Mouse (Mus musculus): ENCODE results near the gene Olfr1222. TPM values are rescaled to one million over a fixed set of nuclear protein-coding genes. Genes with fewer than 3 reads are reported as not detected.

The Olfr1222 gene
- not detected in 2 replicates for polyA plus RNA-seq (2021; fragmentation: Nextera tagmentation)
- long read RNA-seq, experiment 1: 0 reads
- long read RNA-seq, experiment 2: 0 reads

GRCm38 (mm10) chr2:89132954-89133353 is at the start of gene Olfr1222:
TSS of gene Olfr1222 (minus strand) at chr2:89133054.

GRCm38 (mm10) chr2:89174569-89174968 is 41.7 kb upstream of the Olfr1222 start, which contains the start of gene Olfr1225:
TSS of gene Olfr1225 (minus strand) at chr2:89174669.

DNA sequence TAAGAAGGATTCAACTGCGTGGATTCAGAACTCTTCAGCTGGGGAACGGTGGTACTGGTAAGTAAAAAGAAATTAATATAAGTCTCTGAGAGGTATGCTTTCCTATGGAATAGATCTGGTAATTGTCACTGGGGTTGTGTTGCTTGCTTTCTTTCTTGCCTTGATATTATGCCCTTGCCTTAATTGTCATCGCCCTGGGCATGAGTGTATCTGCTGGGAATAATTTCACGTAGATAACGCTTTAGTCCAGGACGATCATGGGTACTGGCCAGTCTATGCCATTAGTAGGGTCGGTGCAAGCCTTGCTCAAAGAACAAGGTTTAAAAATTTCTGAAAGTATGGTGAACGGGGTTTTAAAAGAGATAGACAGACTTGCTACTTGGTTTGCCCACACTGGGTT is 31.1 kb upstream of the Olfr1222 start, which contains the start of gene Olfr1224-ps1:
Gene Olfr1224-ps1 (minus strand): TSS at position 101 of the 400 bp plus-strand sequence.

DNA sequence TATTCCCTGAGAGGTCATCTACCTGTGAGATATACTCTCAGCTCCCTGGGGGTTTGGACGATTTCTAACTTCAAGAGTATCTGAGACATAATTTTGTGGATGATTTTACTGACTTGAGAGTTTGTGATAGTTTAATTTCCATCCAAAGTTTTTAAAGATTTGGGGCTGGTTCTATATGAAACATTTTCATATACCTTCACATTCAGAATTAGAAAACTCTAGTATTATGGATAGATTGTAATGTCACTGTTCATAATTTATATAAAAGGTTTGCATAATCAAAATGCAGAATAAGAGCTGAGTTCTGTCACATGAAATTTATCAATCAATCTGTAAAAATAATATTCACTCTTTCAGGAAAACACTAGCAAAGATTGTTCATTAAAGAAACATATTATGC is 18.6 kb upstream of the Olfr1222 start, which contains the start of gene Olfr1223:
Gene Olfr1223 (minus strand): TSS at position 101 of the 400 bp plus-strand sequence.

DNA sequence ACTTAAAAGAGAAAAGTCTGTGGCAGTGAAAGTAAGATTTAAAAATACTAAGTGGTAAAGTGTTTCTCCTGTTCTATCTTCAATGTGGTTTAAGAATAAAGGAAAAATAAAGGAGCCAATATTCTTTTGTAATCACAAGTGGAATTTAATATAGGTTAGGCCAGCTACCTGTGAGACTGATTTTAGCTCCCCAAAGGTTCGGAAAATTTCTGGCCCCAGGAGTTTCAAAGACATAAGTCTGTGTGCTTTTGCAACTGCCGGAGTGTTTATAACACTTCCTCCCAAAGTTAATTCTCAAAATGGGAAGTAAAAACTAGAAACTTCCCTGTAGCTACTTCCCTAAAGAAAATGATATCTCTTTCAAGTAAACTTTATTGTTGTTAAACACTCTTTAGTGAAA is 15.7 kb downstream of the Olfr1222 start, which contains the start of gene Olfr1221:
Gene Olfr1221 (minus strand): TSS at position 101 of the 400 bp plus-strand sequence.

DNA sequence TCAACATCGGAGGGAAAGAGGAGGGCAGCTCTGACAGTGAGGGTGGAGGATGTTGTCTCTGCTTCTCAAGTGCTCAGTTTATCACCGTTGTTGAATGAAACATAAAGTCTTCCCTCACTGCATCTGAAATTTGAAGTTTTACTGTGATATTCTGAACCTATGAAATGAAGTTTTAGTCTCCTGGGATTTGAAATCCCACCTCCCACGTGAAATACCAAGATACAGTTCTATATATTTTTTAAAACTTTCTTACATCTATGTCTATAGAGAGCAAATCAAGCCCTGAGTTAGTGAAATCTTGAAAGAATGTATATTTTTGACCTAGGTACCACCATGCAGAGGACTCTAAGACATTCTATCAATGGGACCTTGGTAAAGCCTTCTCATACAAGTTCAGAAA is 26.1 kb downstream of the Olfr1222 start, which contains the start of gene Olfr1220:
Gene Olfr1220 (minus strand): TSS at position 101 of the 400 bp plus-strand sequence.

DNA sequence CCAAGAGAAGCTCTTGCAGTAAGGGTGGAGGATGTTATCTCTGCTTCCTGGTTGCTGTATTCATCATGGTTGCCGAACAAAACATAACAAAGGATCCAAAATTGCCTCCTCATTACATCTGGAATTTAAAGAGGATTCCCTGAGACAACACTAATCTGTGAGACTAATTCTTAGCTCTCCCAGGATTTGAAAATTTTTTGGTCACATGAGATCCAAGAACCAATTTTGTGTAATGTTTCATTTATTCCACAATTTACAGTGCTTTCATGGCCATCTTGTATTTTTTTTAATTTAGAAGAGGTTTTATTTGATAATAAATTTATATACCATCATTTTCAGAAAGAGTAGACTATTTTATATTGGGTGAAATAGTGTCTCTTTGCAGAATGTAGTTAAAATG is 49.4 kb downstream of the Olfr1222 start, which contains the start of gene Olfr1219:
Gene Olfr1219 (minus strand): TSS at position 101 of the 400 bp plus-strand sequence.

Other genes starting within 250 kb of the Olfr1222 start
- not detected in 2 replicates for gene Olfr1208, start 230.7 kb downstream of the Olfr1222 start, polyA plus RNA-seq (2021; fragmentation: Nextera tagmentation)
- gene Olfr1209, start 217.9 kb downstream of the Olfr1222 start, polyA plus RNA-seq (2021; fragmentation: Nextera tagmentation): not detected in 2 replicates
- not detected in 2 replicates for gene Olfr1211, start 194.9 kb downstream of the Olfr1222 start, polyA plus RNA-seq (2021; fragmentation: Nextera tagmentation)
- gene Olfr1212, start 179.1 kb downstream of the Olfr1222 start, polyA plus RNA-seq (2021; fragmentation: Nextera tagmentation): not detected in 2 replicates
- gene Gm13762, start 152.8 kb downstream of the Olfr1222 start, polyA plus RNA-seq (2021; fragmentation: Nextera tagmentation): not detected in 2 replicates
- not detected in 2 replicates for gene Olfr1214, start 140.4 kb downstream of the Olfr1222 start, polyA plus RNA-seq (2021; fragmentation: Nextera tagmentation)
- gene Olfr1215, start 126.1 kb downstream of the Olfr1222 start, polyA plus RNA-seq (2021; fragmentation: Nextera tagmentation): not detected in 2 replicates
- gene Olfr1216, start 114.7 kb downstream of the Olfr1222 start, polyA plus RNA-seq (2021; fragmentation: Nextera tagmentation): not detected in 2 replicates
- gene Olfr1217, start 101.0 kb downstream of the Olfr1222 start, polyA plus RNA-seq (2021; fragmentation: Nextera tagmentation): not detected in 2 replicates
- gene Olfr1218, start 71.9 kb downstream of the Olfr1222 start, polyA plus RNA-seq (2021; fragmentation: Nextera tagmentation): not detected in 2 replicates
- not detected in 2 replicates for gene Olfr1219, start 49.5 kb downstream of the Olfr1222 start, polyA plus RNA-seq (2021; fragmentation: Nextera tagmentation)
- not detected in 2 replicates for gene Olfr1220, start 26.2 kb downstream of the Olfr1222 start, polyA plus RNA-seq (2021; fragmentation: Nextera tagmentation)
- not detected in 2 replicates for gene Olfr1221, start 15.8 kb downstream of the Olfr1222 start, polyA plus RNA-seq (2021; fragmentation: Nextera tagmentation)
- not detected in 2 replicates for gene Olfr1223, start 18.5 kb upstream of the Olfr1222 start, polyA plus RNA-seq (2021; fragmentation: Nextera tagmentation)
- not detected in 2 replicates for gene Olfr1224-ps1, start 31.0 kb upstream of the Olfr1222 start, polyA plus RNA-seq (2021; fragmentation: Nextera tagmentation)
- gene Olfr1225, start 41.6 kb upstream of the Olfr1222 start, polyA plus RNA-seq (2021; fragmentation: Nextera tagmentation): not detected in 2 replicates
- not detected in 2 replicates for gene Olfr1226, start 67.0 kb upstream of the Olfr1222 start, polyA plus RNA-seq (2021; fragmentation: Nextera tagmentation)
- not detected in 2 replicates for gene Olfr1228, start 121.0 kb upstream of the Olfr1222 start, polyA plus RNA-seq (2021; fragmentation: Nextera tagmentation)
- not detected in 2 replicates for gene Olfr1229, start 155.0 kb upstream of the Olfr1222 start, polyA plus RNA-seq (2021; fragmentation: Nextera tagmentation)
- gene Olfr1230, start 164.2 kb upstream of the Olfr1222 start, polyA plus RNA-seq (2021; fragmentation: Nextera tagmentation): not detected in 2 replicates
- not detected in 2 replicates for gene Olfr1231, start 174.0 kb upstream of the Olfr1222 start, polyA plus RNA-seq (2021; fragmentation: Nextera tagmentation)
- gene Olfr1232, start 196.6 kb upstream of the Olfr1222 start, polyA plus RNA-seq (2021; fragmentation: Nextera tagmentation): not detected in 2 replicates
- not detected in 2 replicates for gene Olfr1233, start 209.3 kb upstream of the Olfr1222 start, polyA plus RNA-seq (2021; fragmentation: Nextera tagmentation)
- not detected in 2 replicates for gene Olfr1234, start 231.8 kb upstream of the Olfr1222 start, polyA plus RNA-seq (2021; fragmentation: Nextera tagmentation)